Mouse (Mus musculus) testis, adult 2 months (tissue): ENCODE data around the gene Cpne5.

Source experiments
- CTCF ChIP-seq: fragments of 200-500 bp; IDR thresholded peaks from 2 replicates; pipeline ENCODE4 v1.5.1; 2012; ENCODE audit warnings: low read depth, mild to moderate bottlenecking, inconsistent platforms, low read length, moderate library complexity; ENCODE audit not compliant: control insufficient read depth, insufficient read depth, insufficient replicate concordance
- POLR2A ChIP-seq: fragments of 200-500 bp; IDR thresholded peaks from 2 replicates; pipeline ENCODE4 v1.6.1; 2012; ENCODE audit warnings: low read depth, mild to moderate bottlenecking, inconsistent platforms, low read length, moderate library complexity; ENCODE audit not compliant: control insufficient read depth

GRCm38 (mm10) chr17:29256507-29256906 lies 18.5 kb upstream of the Cpne5 start:
- TF ChIP-seq CTCF (no peak), POLR2A (no peak)
